Comparison of ENCODE assay signal across 15 mouse cellular contexts in the genomic region with DNA sequence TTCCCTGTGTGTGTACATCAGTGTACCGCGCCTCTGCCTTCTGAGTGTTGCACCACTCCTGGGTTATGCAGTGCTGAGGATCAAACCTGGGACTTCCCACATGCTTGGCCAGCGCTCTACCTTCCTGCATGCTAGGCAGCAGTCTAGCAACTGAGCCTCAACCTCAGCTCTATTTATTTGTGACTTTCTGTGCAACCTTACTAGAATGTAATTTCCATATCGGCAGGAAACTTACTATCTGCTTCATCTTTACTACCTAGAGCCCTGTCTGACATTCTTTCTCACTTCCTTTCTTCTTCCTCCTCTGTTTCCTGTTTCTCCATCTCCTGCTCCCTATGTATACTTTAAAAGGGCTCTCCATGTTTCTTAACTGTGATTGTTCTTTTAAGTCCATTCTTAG. TPM values are rescaled to one million over a fixed set of nuclear protein-coding genes. Genes with fewer than 3 reads are reported as not detected.
DNase-seq lines count a peak whose midpoint lies in the region; ATAC-seq lines count a peak whose summit lies in the region.
"Had no signal": no experiment of that assay in that cellular context is flagged by ENCODE, and none has a peak within 500 bp of the region (broad histone marks: within the 10 kb centered on the region; RNA-seq: fewer than 3 reads in every experiment).

No protein-coding gene starts in this region.

- H3K4me2 ChIP-seq in forebrain, embryonic 15.5 days (replicated peaks): no peak overlapping the region
- H3K4me2 ChIP-seq in forebrain, embryonic 13.5 days: no peak overlapping the region
- H3K4me2 ChIP-seq in hindbrain, embryonic 13.5 days: no peak overlapping the region
- no peak overlapping the region for H3K4me2 ChIP-seq in hindbrain, embryonic 16.5 days (ENCODE audit: low read length)
- H3K4me2 ChIP-seq in neural tube, embryonic 13.5 days: no peak overlapping the region
- H3K4me2 ChIP-seq: forebrain, embryonic 12.5 days; liver, embryonic 13.5 days had no signal

- no peaks in the 10 kb centered on the region for H3K9me3 ChIP-seq in forebrain, embryonic 15.5 days
- H3K9me3 ChIP-seq in forebrain, embryonic 13.5 days (replicated peaks): no peaks in the 10 kb centered on the region
- no peaks in the 10 kb centered on the region for H3K9me3 ChIP-seq in hindbrain, embryonic 13.5 days
- no peaks in the 10 kb centered on the region for H3K9me3 ChIP-seq in hindbrain, embryonic 16.5 days (ENCODE audit: control insufficient read depth, low read length)
- H3K9me3 ChIP-seq in neural tube, embryonic 13.5 days: no peaks in the 10 kb centered on the region
- H3K9me3 ChIP-seq: forebrain, embryonic 12.5 days; liver, embryonic 13.5 days had no signal

- 92% methylated on average over 4 of the region's 4 CpGs for WGBS in forebrain, embryonic 15.5 days
- 91% methylated on average over 4 of the region's 4 CpGs for WGBS in forebrain, embryonic 13.5 days
- WGBS in hindbrain, embryonic 13.5 days: 91% methylated on average over 4 of the region's 4 CpGs
- WGBS in hindbrain, embryonic 16.5 days: 92% methylated on average over 4 of the region's 4 CpGs
- WGBS in neural tube, embryonic 13.5 days: 75% methylated on average over 4 of the region's 4 CpGs

- ATAC-seq in forebrain, embryonic 15.5 days (replicated peaks): no peak
- ATAC-seq in forebrain, embryonic 13.5 days: no peak
- ATAC-seq in hindbrain, embryonic 13.5 days (ENCODE audit: low FRiP score): no peak
- no peak for ATAC-seq in hindbrain, embryonic 16.5 days
- ATAC-seq in neural tube, embryonic 13.5 days (ENCODE audit: low read depth): no peak
- ATAC-seq: lung, postnatal 0 days had no signal

- no peak overlapping the region for H3K4me3 ChIP-seq in forebrain, embryonic 15.5 days
- no peak overlapping the region for H3K4me3 ChIP-seq in forebrain, embryonic 13.5 days
- no peak overlapping the region for H3K4me3 ChIP-seq in hindbrain, embryonic 13.5 days
- H3K4me3 ChIP-seq in hindbrain, embryonic 16.5 days (ENCODE audit: low read length): no peak overlapping the region
- no peak overlapping the region for H3K4me3 ChIP-seq in neural tube, embryonic 13.5 days
- H3K4me3 ChIP-seq: forebrain, embryonic 12.5 days; liver, embryonic 13.5 days had no signal

- DNase-seq in 416B (ENCODE audit: low read depth): peak; percentile 31
- DNase-seq in left cerebral cortex, postnatal 25 days (ENCODE audit: low spot score in 2 of 2): no peak
- no peak for DNase-seq in left cerebral cortex, postnatal 4 days
- DNase-seq: adrenal gland, postnatal 36 days; cerebellum, adult 9-11 months; kidney, postnatal 14 days; liver, embryonic 13.5 days; right cerebral cortex, postnatal 25 days had no signal

- intact Hi-C loops in left cerebral cortex, postnatal 25 days (cut with DNase I): no loop called here
- intact Hi-C loops in left cerebral cortex, postnatal 4 days (cut with DNase I): no loop called here

- no peaks in the 10 kb centered on the region for H3K27me3 ChIP-seq in forebrain, embryonic 15.5 days
- no peaks in the 10 kb centered on the region for H3K27me3 ChIP-seq in forebrain, embryonic 13.5 days
- H3K27me3 ChIP-seq in hindbrain, embryonic 13.5 days: no peaks in the 10 kb centered on the region
- H3K27me3 ChIP-seq in hindbrain, embryonic 16.5 days (replicated peaks; ENCODE audit: control insufficient read depth, insufficient read depth, low read length): no peaks in the 10 kb centered on the region
- no peaks in the 10 kb centered on the region for H3K27me3 ChIP-seq in neural tube, embryonic 13.5 days
- H3K27me3 ChIP-seq: forebrain, embryonic 12.5 days; liver, embryonic 13.5 days had no signal

- peak overlapping the region; percentile 64 for H3K27ac ChIP-seq in forebrain, embryonic 15.5 days (replicated peaks)
- H3K27ac ChIP-seq in forebrain, embryonic 13.5 days: no peak overlapping the region
- 0 out of 2 replicates have a peak overlapping the region, but pooled peaks have one; percentile 1 for H3K27ac ChIP-seq in hindbrain, embryonic 13.5 days
- no peak overlapping the region for H3K27ac ChIP-seq in hindbrain, embryonic 16.5 days (ENCODE audit: low read depth, low read length)
- peak overlapping the region; percentile 63 for H3K27ac ChIP-seq in neural tube, embryonic 13.5 days (replicated peaks)
- H3K27ac ChIP-seq: forebrain, embryonic 12.5 days; liver, embryonic 13.5 days had no signal

- H3K9ac ChIP-seq in forebrain, embryonic 15.5 days (replicated peaks): no peak overlapping the region
- H3K9ac ChIP-seq in forebrain, embryonic 13.5 days: no peak overlapping the region
- H3K9ac ChIP-seq in hindbrain, embryonic 13.5 days: no peak overlapping the region
- H3K9ac ChIP-seq in hindbrain, embryonic 16.5 days (ENCODE audit: low read depth, low read length): no peak overlapping the region
- no peak overlapping the region for H3K9ac ChIP-seq in neural tube, embryonic 13.5 days
- H3K9ac ChIP-seq: forebrain, embryonic 12.5 days; liver, embryonic 13.5 days had no signal

- no peaks in the 10 kb centered on the region for H3K36me3 ChIP-seq in forebrain, embryonic 15.5 days
- no peaks in the 10 kb centered on the region for H3K36me3 ChIP-seq in forebrain, embryonic 13.5 days (ENCODE audit: poor library complexity, severe bottlenecking)
- H3K36me3 ChIP-seq in hindbrain, embryonic 13.5 days: no peaks in the 10 kb centered on the region
- no peaks in the 10 kb centered on the region for H3K36me3 ChIP-seq in hindbrain, embryonic 16.5 days (ENCODE audit: control insufficient read depth, insufficient read depth, low read length)
- no peaks in the 10 kb centered on the region for H3K36me3 ChIP-seq in neural tube, embryonic 13.5 days
- H3K36me3 ChIP-seq: forebrain, embryonic 12.5 days; liver, embryonic 13.5 days had no signal

- peaks cover 30% of the 10 kb centered on the region for H3K4me1 ChIP-seq in forebrain, embryonic 15.5 days
- peaks cover 27% of the 10 kb centered on the region for H3K4me1 ChIP-seq in forebrain, embryonic 13.5 days
- peaks cover 7% of the 10 kb centered on the region for H3K4me1 ChIP-seq in hindbrain, embryonic 13.5 days (replicated peaks)
- peaks cover 4% of the 10 kb centered on the region for H3K4me1 ChIP-seq in hindbrain, embryonic 16.5 days (ENCODE audit: control insufficient read depth, insufficient read depth, low read depth, low read length)
- H3K4me1 ChIP-seq in neural tube, embryonic 13.5 days (replicated peaks): peaks cover 20% of the 10 kb centered on the region

RNA-seq across cellular contexts. Expression of gene Vcl, which starts 34.7 kb away (rescaled TPM):
- 9.0 and 10.9 TPM in 2 replicates for polyA plus RNA-seq in forebrain, embryonic 15.5 days (2015; fragmentation: Nextera tagmentation; extraction: Ambion mirVana)
- polyA plus RNA-seq in forebrain, embryonic 13.5 days (2015; fragmentation: Nextera tagmentation; extraction: Ambion mirVana): 8.8 and 8.9 TPM in 2 replicates
- polyA plus RNA-seq in hindbrain, embryonic 13.5 days (2015; fragmentation: Nextera tagmentation; extraction: Ambion mirVana): 15.4 and 17.0 TPM in 2 replicates
- 14.8 and 20.6 TPM in 2 replicates for polyA plus RNA-seq in hindbrain, embryonic 16.5 days (2015; fragmentation: Nextera tagmentation; extraction: Ambion mirVana)
- polyA plus RNA-seq in neural tube, embryonic 13.5 days (2015; fragmentation: Nextera tagmentation; extraction: Ambion mirVana): 20.7 and 27.1 TPM in 2 replicates
- 10 to 100 TPM; 24.0 to 24.7 TPM for total RNA-seq in left cerebral cortex, postnatal 25 days (2021)
- total RNA-seq in left cerebral cortex, postnatal 4 days (2021): 10 to 100 TPM; 21.0 to 21.9 TPM

Comparison
In these comparisons a context has a peak if more than half of its experiments do, and no peak if none do; other contexts are left out.
1. H3K27ac ChIP-seq: peak in forebrain, embryonic 15.5 days (single experiment), hindbrain, embryonic 13.5 days (single experiment) and neural tube, embryonic 13.5 days (single experiment); none in forebrain, embryonic 13.5 days (single experiment) and hindbrain, embryonic 16.5 days (single experiment).